Mouse (Mus musculus) CH12.LX (cell line): Measurements from ENCODE around the gene Gm44503.

ENCODE experiments used
- CTCF ChIP-seq, 2 experiments: IDR thresholded peaks in 1 of 2; conservative IDR thresholded peaks in 1 of 2; 2 replicates each; pipeline ENCODE4 v1.5.1; 2011 to 2012; ENCODE audit warnings: low read depth in 2 of 2, low read length in 2 of 2, improper control_type of control experiment in 1 of 2, inconsistent platforms in 1 of 2, mild to moderate bottlenecking in 1 of 2, moderate library complexity in 1 of 2
- EP300 ChIP-seq: IDR thresholded peaks from 2 replicates; pipeline ENCODE4 v1.6.1; 2011; ENCODE audit warnings: low read length, improper control_type of control experiment
- JUND ChIP-seq: conservative IDR thresholded peaks from 2 replicates; pipeline ENCODE4 v1.6.1; 2011; ENCODE audit warnings: low read depth, low read length, improper control_type of control experiment
- MAFK ChIP-seq: IDR thresholded peaks from 2 replicates; pipeline ENCODE4 v1.6.1; 2011; ENCODE audit warnings: low read length, improper control_type of control experiment; ENCODE audit not compliant: insufficient replicate concordance
- NRF1 ChIP-seq: IDR thresholded peaks from 2 replicates; pipeline ENCODE4 v1.6.1; 2014; ENCODE audit warnings: low read depth, mild to moderate bottlenecking, inconsistent platforms, low read length, improper control_type of control experiment, moderate library complexity
- TBP ChIP-seq: conservative IDR thresholded peaks from 2 replicates; pipeline ENCODE4 v1.6.1; 2011; ENCODE audit warnings: low read depth, low read length, improper control_type of control experiment
- ZMIZ1 ChIP-seq: IDR thresholded peaks from 2 replicates; pipeline ENCODE4 v1.6.1; 2012; ENCODE audit warnings: low read depth, mild to moderate bottlenecking, inconsistent platforms, low read length, improper control_type of control experiment

- TF ChIP-seq CTCF (conservative IDR thresholded peaks at IDR 0.05 in 1 of 2, IDR thresholded peaks at IDR 0.05 in 1 of 2; ENCODE audit: low read depth in 2 of 2, low read length in 2 of 2) = no peak
- TF ChIP-seq EP300 = no peak
- TF ChIP-seq TBP = no peak
- TF ChIP-seq NRF1 = no peak
- no peak for TF ChIP-seq JUND
- TF ChIP-seq ZMIZ1 = no peak
- TF ChIP-seq MAFK = no peak
Observed at GRCm38 (mm10) chr9:72972435-72972834, 13.8 kb downstream of the Gm44503 start.
